Mouse (Mus musculus) bone marrow macrophage, adult 2 months (primary cell): ENCODE results near the gene Vac14.

Experiments used
- CTCF ChIP-seq: IDR thresholded peaks from 2 replicates; pipeline ENCODE4 v1.5.1; 2012; ENCODE audit warnings: low read depth, mild to moderate bottlenecking, low read length, moderate library complexity
- POLR2A ChIP-seq: IDR thresholded peaks from 2 replicates; pipeline ENCODE4 v1.6.1; 2012; ENCODE audit warnings: mild to moderate bottlenecking, low read depth, low read length, borderline replicate concordance

DNA sequence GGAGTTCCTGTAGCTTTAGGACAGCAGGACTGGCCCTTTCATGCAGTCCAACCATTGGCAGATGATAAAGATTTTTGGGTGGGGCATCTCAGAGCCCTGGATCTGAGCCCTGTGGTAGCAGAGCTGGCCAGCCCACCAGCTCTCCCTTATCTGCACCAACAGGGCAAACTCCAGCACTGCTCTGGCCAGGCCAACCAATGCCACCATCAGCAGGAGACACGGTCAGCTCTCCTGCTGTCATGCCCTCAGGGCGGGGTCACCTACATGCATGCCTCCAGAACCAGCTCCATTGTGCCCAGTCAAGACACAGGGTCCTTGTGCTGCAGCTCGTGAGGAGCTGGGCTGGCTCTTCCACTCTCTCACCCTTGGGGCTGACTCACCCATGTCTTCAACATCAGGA lies 2.7 kb upstream of the Vac14 start:
- TF ChIP-seq POLR2A, result no peak
- TF ChIP-seq CTCF, result no peak
